In the genomic region with DNA sequence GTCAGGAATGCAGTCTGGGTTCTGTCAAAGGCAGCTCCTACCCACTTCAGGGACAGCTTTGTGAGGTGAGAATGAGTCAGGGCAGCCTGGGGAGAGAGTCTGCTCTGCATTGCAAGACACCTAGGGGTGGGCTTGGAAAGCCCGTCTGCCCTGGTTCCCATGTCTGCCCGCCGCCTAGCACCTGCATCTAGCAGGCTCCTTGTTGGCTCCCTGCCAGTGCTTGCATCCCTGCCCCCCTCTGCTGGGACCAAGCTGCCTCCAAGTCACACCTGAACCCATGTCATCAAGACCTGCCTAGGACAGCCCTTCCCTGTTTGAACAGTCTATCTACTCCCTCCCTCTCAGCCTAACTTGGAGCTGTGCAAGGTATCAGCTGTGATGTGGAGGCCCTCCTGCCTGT, we compare ENCODE assay signal across 9 mouse cellular contexts.
A peak's percentile ranks its signal among the peaks of the same experiment; 100 is the strongest.
DNase-seq lines count a peak whose midpoint lies in the region; ATAC-seq lines count a peak whose summit lies in the region.
"Had no signal": no experiment of that assay in that cellular context is flagged by ENCODE, and none has a peak within 500 bp of the region (broad histone marks: within the 10 kb centered on the region; RNA-seq: fewer than 3 reads in every experiment).

No protein-coding gene starts in this region.

- H3K4me1 ChIP-seq in heart, embryonic 12.5 days (replicated peaks) = peaks cover 55% of the 10 kb centered on the region
- peaks cover 5% of the 10 kb centered on the region for H3K4me1 ChIP-seq in hindbrain, embryonic 14.5 days (replicated peaks; ENCODE audit: control insufficient read depth, insufficient read depth, low read length)

- peak; percentile 75 for ATAC-seq in heart, embryonic 12.5 days (ENCODE audit: insufficient number of reproducible peaks, low FRiP score)
- ATAC-seq in hindbrain, embryonic 14.5 days (ENCODE audit: low FRiP score) = peak; percentile 51; the same call in 1 of the 2 replicates

- H3K27ac ChIP-seq in heart, embryonic 12.5 days (ENCODE audit: poor library complexity, severe bottlenecking) = 0 out of 2 replicates have a peak overlapping the region, but pooled peaks have one; percentile 11
- no peak overlapping the region for H3K27ac ChIP-seq in hindbrain, embryonic 14.5 days

- no peak for DNase-seq in heart, adult 11 months
- DNase-seq in brain, adult 2 months (ENCODE audit: low read depth, low spot score) = peak; percentile 41
- no peak for DNase-seq in hindbrain, embryonic 14.5 days (ENCODE audit: low spot score)
- peak; percentile 56 for DNase-seq in lung, postnatal 36 days
- no peak for DNase-seq in adrenal gland, adult 8-10 months
- no peak for DNase-seq in gastrocnemius, adult 8-10 months (ENCODE audit: low spot score in 2 of 2)
- no peak for DNase-seq in cerebellum, postnatal 36 days
- DNase-seq: adrenal gland, postnatal 36 days had no signal

- 24% methylated on average over 3 of the region's 3 CpGs for WGBS in heart, embryonic 12.5 days
- WGBS in hindbrain, embryonic 14.5 days = 64% methylated on average over 3 of the region's 3 CpGs

- no peak overlapping the region for H3K9ac ChIP-seq in heart, embryonic 12.5 days
- H3K9ac ChIP-seq in hindbrain, embryonic 14.5 days = no peak overlapping the region

- H3K27me3 ChIP-seq in heart, embryonic 12.5 days (replicated peaks) = peaks cover 57% of the 10 kb centered on the region
- no peaks in the 10 kb centered on the region for H3K27me3 ChIP-seq in hindbrain, embryonic 14.5 days (ENCODE audit: control insufficient read depth, insufficient read depth, low read length)

- H3K9me3 ChIP-seq in heart, embryonic 12.5 days (replicated peaks) = no peaks in the 10 kb centered on the region
- H3K9me3 ChIP-seq in hindbrain, embryonic 14.5 days (ENCODE audit: control insufficient read depth, low read length) = no peaks in the 10 kb centered on the region

- no peak overlapping the region for H3K4me3 ChIP-seq in heart, embryonic 12.5 days
- no peak overlapping the region for H3K4me3 ChIP-seq in hindbrain, embryonic 14.5 days (replicated peaks; ENCODE audit: low read length)

- peak overlapping the region; percentile 24 for H3K4me2 ChIP-seq in heart, embryonic 12.5 days
- H3K4me2 ChIP-seq in hindbrain, embryonic 14.5 days (replicated peaks) = no peak overlapping the region

- H3K36me3 ChIP-seq in heart, embryonic 12.5 days = no peaks in the 10 kb centered on the region
- no peaks in the 10 kb centered on the region for H3K36me3 ChIP-seq in hindbrain, embryonic 14.5 days (replicated peaks; ENCODE audit: control insufficient read depth, insufficient read depth)

Comparison
In these comparisons a context has a peak if more than half of its experiments do, and no peak if none do; other contexts are left out.
1. DNase-seq: peak in brain, adult 2 months (single experiment) and lung, postnatal 36 days (single experiment); none in heart, adult 11 months (single experiment), hindbrain, embryonic 14.5 days (single experiment), adrenal gland, adult 8-10 months (single experiment), gastrocnemius, adult 8-10 months (0 of 2) and cerebellum, postnatal 36 days (0 of 2).